Mouse (Mus musculus) stomach, postnatal 0 days (tissue): Measurements from ENCODE around the gene Ifitm10. TPM values are rescaled to one million over a fixed set of nuclear protein-coding genes. Genes with fewer than 3 reads are reported as not detected.
"Not testable (repeated sequence)": the region's sequence is repeated elsewhere in the genome, so short reads cannot be mapped to it uniquely, and the experiment has no call there.

Source experiments
- ATAC-seq: fragments of 200-750 bp; cut with Nextera tagmentation; 2 replicates; pipeline ENCODE4 v1.8.0; 2017; ENCODE audit not compliant: low FRiP score, low TSS enrichment
- DNase-seq: peaks from one replicate; pipeline ENCODE4 v3.0.0-alpha.2; 2016; ENCODE audit warnings: low spot score
- H3K27ac ChIP-seq: fragments of 300-500 bp; sonication (generic); replicated peaks from 2 replicates; pipeline ENCODE4 v1.5.1; 2014; ENCODE audit warnings: mild to moderate bottlenecking, control low read depth
- H3K27me3 ChIP-seq: fragments of 300-500 bp; sonication (generic); 2 replicates; pipeline ENCODE4 v1.6.1; 2014; ENCODE audit warnings: low read length; ENCODE audit not compliant: control insufficient read depth, insufficient read depth
- H3K36me3 ChIP-seq: fragments of 300-500 bp; sonication (generic); 2 replicates; pipeline ENCODE4 v1.6.1; 2014; ENCODE audit warnings: low read length, mixed read lengths; ENCODE audit not compliant: control insufficient read depth, insufficient read depth
- H3K4me1 ChIP-seq: fragments of 300-500 bp; sonication (generic); replicated peaks from 2 replicates; pipeline ENCODE4 v1.6.1; 2014; ENCODE audit warnings: antibody characterized with exemption; ENCODE audit not compliant: control insufficient read depth, insufficient read depth
- H3K4me2 ChIP-seq: fragments of 300-500 bp; sonication (generic); replicated peaks from 2 replicates; pipeline ENCODE4 v1.6.1; 2014; ENCODE audit warnings: low read depth, mild to moderate bottlenecking, control low read depth, moderate library complexity
- H3K4me3 ChIP-seq: fragments of 300-500 bp; sonication (generic); 2 replicates; pipeline ENCODE4 v1.5.1; 2014; ENCODE audit warnings: low read depth, low read length, control low read depth
- H3K9ac ChIP-seq: fragments of 300-500 bp; sonication (generic); 2 replicates; pipeline ENCODE4 v1.6.1; 2014; ENCODE audit warnings: mild to moderate bottlenecking, low read length, control low read depth, mixed read lengths
- H3K9me3 ChIP-seq: fragments of 300-500 bp; sonication (generic); 2 replicates; pipeline ENCODE4 v1.6.1; 2016; ENCODE audit warnings: low read length; ENCODE audit not compliant: control insufficient read depth
- CTCF ChIP-seq: IDR thresholded peaks from 2 replicates; pipeline ENCODE4 v1.5.1; 2016; ENCODE audit warnings: antibody characterized with exemption, low read depth, mild to moderate bottlenecking, moderate library complexity
- EP300 ChIP-seq: optimal IDR thresholded peaks from 2 replicates; pipeline ENCODE3; 2016; ENCODE audit warnings: antibody characterized with exemption
- WGBS: fragments of 180-500 bp; shearing (Covaris S2); extraction: QIAGEN DNeasy Blood & Tissue Kit; methylation state at CpG from one replicate; pipeline ENCODE4 v1.1.7; 2014; 5-methylcytosine and 5-hydroxymethylcytosine counted together
- polyA plus RNA-seq: library from polyadenylated mRNA; unstranded; fragments of >200 nt; fragmentation: Nextera tagmentation; extraction: Ambion mirVana; gene quantifications from 2 replicates; pipeline ENCODE4 v1.2.1, GENCODE M21; 2015

Ifitm10 gene
- polyA plus RNA-seq, 1 experiment from 2014 or later, result 9.9 TPM

DNA sequence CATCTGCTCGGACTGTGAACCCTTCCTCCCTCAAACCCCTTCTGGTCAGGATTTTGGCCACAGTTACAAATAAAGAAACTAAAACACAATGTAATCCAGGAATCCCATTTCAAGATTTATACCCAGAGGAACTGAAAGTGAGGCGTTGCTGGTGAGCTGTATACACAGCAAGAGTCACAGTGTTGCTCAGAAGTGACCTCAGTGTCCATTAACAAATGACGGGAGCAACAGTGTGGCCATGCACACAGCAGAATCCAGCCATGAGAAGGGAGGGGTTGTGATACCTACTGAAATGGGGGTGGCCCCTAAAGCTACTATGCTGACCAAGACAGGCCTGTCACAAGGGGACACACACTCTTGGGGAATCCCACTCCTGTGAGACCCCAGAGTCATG is 31.3 kb downstream of the Ifitm10 start:
- H3K9me3 ChIP-seq, result no peaks in the 10 kb centered on the region
- DNase-seq (no peak), ATAC-seq (no peak)
- H3K9ac ChIP-seq, result no peak overlapping the region
- H3K4me3 ChIP-seq, result no peak overlapping the region
- TF ChIP-seq CTCF, result no peak
- no peak for TF ChIP-seq EP300
- H3K27ac ChIP-seq, result peak overlapping the region; percentile 69
- H3K36me3 ChIP-seq, result no peaks in the 10 kb centered on the region
- H3K4me1 ChIP-seq, result no peaks in the 10 kb centered on the region
- no peaks in the 10 kb centered on the region for H3K27me3 ChIP-seq
- 49% methylated on average over 3 of the region's 3 CpGs for WGBS
- H3K4me2 ChIP-seq, result no peak overlapping the region

DNA sequence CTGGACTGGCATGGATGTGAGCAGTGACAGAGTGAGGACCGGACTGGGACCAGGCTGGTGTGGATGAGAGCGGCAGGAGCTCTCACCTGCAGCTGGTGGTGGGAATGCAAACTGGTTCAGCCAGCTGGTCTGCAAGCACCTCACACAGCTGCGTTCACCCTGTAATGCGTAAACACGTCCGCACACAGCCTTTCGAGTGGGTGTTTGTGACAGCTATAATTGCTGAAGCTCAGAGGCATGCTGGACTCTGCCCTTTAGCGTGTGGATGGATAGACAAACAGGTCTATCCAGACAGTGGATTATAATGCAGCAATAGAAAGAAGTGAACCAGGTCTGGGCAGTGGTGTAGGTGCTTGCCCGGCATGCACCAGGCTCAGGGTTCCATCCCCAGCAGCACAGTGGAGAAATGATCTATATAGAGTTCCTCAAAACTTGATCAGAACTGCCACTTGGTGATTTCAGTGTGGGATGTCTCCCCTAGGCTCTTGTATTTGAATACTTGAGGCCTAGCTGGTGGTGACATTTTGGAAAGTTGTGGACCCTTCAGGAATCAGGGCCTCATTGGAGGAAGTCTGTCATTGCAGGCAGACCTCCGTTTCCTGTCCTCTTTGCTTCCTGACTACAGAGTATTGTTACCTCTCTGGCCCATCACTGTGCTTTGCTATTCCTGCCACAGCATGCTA is 31.8 kb downstream of the Ifitm10 start:
- ATAC-seq (peak; percentile 44; the same call in 1 of the 2 replicates), DNase-seq (peak; percentile 41)
- Histone ChIP-seq H3K27ac (peak overlapping the region; percentile 75), H3K4me2 (no peak overlapping the region), H3K9me3 (no peaks in the 10 kb centered on the region), H3K4me1 (no peaks in the 10 kb centered on the region), H3K4me3 (no peak overlapping the region), H3K27me3 (no peaks in the 10 kb centered on the region), H3K36me3 (no peaks in the 10 kb centered on the region), H3K9ac (no peak overlapping the region)
- TF ChIP-seq CTCF (0 out of 2 replicates have a peak, but pooled peaks have one; percentile 2), EP300 (no peak)
- 45% methylated on average over 10 of the region's 10 CpGs for WGBS

DNA sequence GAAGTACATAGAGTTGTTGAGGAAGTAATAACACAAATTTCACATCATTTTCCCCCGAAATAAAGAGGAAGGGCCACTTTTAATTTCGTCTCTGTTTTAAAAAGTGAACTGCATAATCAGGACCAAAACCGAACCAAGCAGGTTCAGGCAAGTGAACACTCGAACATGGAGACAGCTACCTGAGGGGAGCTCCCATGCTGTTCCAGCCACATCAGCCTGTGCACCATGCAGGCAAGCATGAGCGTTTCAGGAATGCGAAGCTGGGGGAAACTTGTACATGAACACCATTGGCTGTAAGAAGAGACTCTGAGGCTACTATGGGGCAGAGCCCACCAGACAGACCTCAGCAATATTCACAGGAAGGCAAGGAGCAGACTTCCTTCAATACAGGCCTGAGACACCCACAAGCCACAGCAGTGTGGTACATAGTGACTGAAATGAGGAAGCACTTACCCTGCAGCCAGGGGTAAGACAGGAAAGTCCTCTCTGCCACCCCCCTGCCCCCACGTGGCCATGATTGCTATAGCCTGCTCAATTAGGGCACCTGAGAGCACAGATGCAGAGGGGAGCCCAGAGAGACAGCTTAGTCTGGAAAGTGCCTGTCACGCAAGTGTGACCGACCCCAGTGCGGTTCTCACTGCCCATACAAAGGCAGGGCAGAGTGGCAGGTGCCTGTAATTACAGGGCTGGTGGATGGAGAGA is 33.1 kb downstream of the Ifitm10 start:
- Histone ChIP-seq H3K27me3 (no peaks in the 10 kb centered on the region), H3K9ac (0 out of 2 replicates have a peak overlapping the region, but pooled peaks have one; percentile 8), H3K36me3 (no peaks in the 10 kb centered on the region), H3K9me3 (no peaks in the 10 kb centered on the region), H3K27ac (peak overlapping the region; percentile 75), H3K4me2 (no peak overlapping the region), H3K4me3 (no peak overlapping the region), H3K4me1 (no peaks in the 10 kb centered on the region)
- ATAC-seq, result no peak
- 65% methylated on average over 10 of the region's 10 CpGs for WGBS
- DNase-seq, result no peak
- TF ChIP-seq EP300, result no peak
- peak; percentile 55 for TF ChIP-seq CTCF

GRCm38 (mm10) chr7:142335151-142335550 is 38.4 kb downstream of the Ifitm10 start:
- 83% methylated on average over 8 of the region's 8 CpGs for WGBS
- Histone ChIP-seq H3K4me3 (no peak overlapping the region), H3K4me2 (no peak overlapping the region), H3K9me3 (no peaks in the 10 kb centered on the region), H3K4me1 (no peaks in the 10 kb centered on the region; the same call in 1 of the 2 replicates), H3K27ac (no peak overlapping the region), H3K36me3 (no peaks in the 10 kb centered on the region), H3K27me3 (no peaks in the 10 kb centered on the region), H3K9ac (no peak overlapping the region)
- ATAC-seq (no peak), DNase-seq (no peak)
- TF ChIP-seq CTCF (no peak), EP300 (no peak)

- no peak overlapping the region for H3K27ac ChIP-seq
Observed at GRCm38 (mm10) chr7:142334246-142334645, 39.3 kb downstream of the Ifitm10 start.

DNA sequence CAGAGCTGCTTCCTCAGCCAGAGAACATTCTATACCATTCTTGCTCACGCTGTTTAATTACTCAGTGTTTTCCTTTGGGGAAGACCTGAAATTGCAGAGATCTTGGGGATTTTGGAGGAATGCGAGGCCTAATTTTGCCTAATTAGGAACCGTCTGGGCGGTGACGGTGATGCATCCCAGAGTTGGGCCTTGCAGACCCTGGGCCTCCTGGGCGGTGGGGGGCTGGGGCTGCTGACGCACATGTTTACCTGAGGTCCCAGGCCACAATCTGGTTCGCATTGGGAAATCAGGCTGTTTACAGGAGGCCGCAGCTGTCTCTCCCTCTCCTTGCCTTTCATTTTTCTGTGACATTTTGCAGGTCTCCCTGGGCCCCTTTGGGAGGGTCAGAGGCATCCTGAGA is 40.8 kb downstream of the Ifitm10 start:
- H3K4me1 ChIP-seq, ATAC-seq, H3K4me2 ChIP-seq, DNase-seq, H3K36me3 ChIP-seq, H3K4me3 ChIP-seq, H3K9me3 ChIP-seq, H3K9ac ChIP-seq, H3K27me3 ChIP-seq: not testable (repeated sequence)
- 47% methylated on average over 3 of the region's 9 CpGs for WGBS
- peak overlapping the region; percentile 53; the same call in 1 of the 2 replicates for H3K27ac ChIP-seq

More at GRCm38 (mm10) chr7:142334246-142334645, 39.3 kb downstream of the Ifitm10 start:
- H3K4me2 ChIP-seq, result no peak overlapping the region
- H3K4me3 ChIP-seq, result no peak overlapping the region
- no peaks in the 10 kb centered on the region for H3K27me3 ChIP-seq
- no peak for TF ChIP-seq EP300
- peak; percentile 98 for TF ChIP-seq CTCF
- WGBS, result 2% methylated on average over 3 of the region's 3 CpGs
- H3K4me1 ChIP-seq, result no peaks in the 10 kb centered on the region; the same call in 1 of the 2 replicates
- H3K9ac ChIP-seq, result no peak overlapping the region
- H3K36me3 ChIP-seq, result no peaks in the 10 kb centered on the region
- DNase-seq, result peak; percentile 90
- peak; percentile 82 for ATAC-seq
- H3K9me3 ChIP-seq, result no peaks in the 10 kb centered on the region
